Mouse (Mus musculus) lung, adult 2 months (tissue): Measurements from ENCODE around the gene Slc4a4. TPM values are rescaled to one million over a fixed set of nuclear protein-coding genes. Genes with fewer than 3 reads are reported as not detected.
"Not testable (repeated sequence)": the region's sequence is repeated elsewhere in the genome, so short reads cannot be mapped to it uniquely, and the experiment has no call there.

Experiments
- DNase-seq: peaks from one replicate; pipeline ENCODE4 v3.0.0; 2022
- H3K4me1 ChIP-seq: fragments of 200-500 bp; 2 replicates; pipeline ENCODE4 v1.6.1; 2011; ENCODE audit warnings: low read length; ENCODE audit not compliant: control insufficient read depth, insufficient read depth
- H3K4me3 ChIP-seq: fragments of 200-500 bp; replicated peaks from 2 replicates; pipeline ENCODE3; 2011; ENCODE audit warnings: low read depth, mild to moderate bottlenecking, control low read depth, low read length; ENCODE audit errors: extremely low read depth
- CTCF ChIP-seq: fragments of 200-500 bp; IDR thresholded peaks from 2 replicates; pipeline ENCODE4 v1.5.1; 2011; ENCODE audit warnings: mild to moderate bottlenecking, low read length, control low read depth; ENCODE audit not compliant: insufficient read depth
- POLR2A ChIP-seq: fragments of 200-500 bp; IDR thresholded peaks from 2 replicates; pipeline ENCODE4 v1.6.1; 2011; ENCODE audit warnings: low read depth, mild to moderate bottlenecking, control low read depth, low read length, borderline replicate concordance; ENCODE audit errors: extremely low read depth
- WGBS: fragments of 180-500 bp; shearing (Covaris S2); methylation state at CpG from one replicate; pipeline ENCODE4 v1.1.7; 2018; 5-methylcytosine and 5-hydroxymethylcytosine counted together
- polyA plus RNA-seq: library from polyadenylated mRNA; depleted of rRNA; stranded (reverse); fragments of >200 nt; gene quantifications from 2 replicates; pipeline ENCODE4 v1.2.3, GENCODE M21; 2012

The Slc4a4 gene
- polyA plus RNA-seq, 1 experiment = 4.8 TPM

DNA sequence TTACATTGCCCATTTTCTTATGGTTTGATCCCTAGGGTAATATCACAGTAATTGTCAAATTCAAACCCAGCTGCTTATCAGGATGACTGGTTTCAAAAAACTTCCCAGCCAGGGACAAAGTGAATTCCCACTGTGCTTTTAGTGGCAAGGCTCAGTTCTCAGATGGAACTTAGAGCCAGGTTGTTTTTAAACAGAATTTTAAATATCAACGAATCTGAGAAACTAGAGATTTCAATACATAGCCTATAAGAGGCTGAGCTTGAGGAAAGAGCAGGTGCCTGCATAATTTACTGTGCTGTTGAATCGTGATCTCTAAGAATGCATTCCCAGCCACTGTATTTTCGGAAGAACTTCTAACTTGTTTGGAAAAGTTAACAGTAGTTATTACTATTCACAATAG, 213.3 kb downstream of the Slc4a4 start:
- 83% methylated on average over 3 of the region's 3 CpGs for WGBS
- DNase-seq = no peak
- TF ChIP-seq CTCF = no peak
- no peak for TF ChIP-seq POLR2A
- no peak overlapping the region for H3K4me3 ChIP-seq
- no peaks in the 10 kb centered on the region for H3K4me1 ChIP-seq

DNA sequence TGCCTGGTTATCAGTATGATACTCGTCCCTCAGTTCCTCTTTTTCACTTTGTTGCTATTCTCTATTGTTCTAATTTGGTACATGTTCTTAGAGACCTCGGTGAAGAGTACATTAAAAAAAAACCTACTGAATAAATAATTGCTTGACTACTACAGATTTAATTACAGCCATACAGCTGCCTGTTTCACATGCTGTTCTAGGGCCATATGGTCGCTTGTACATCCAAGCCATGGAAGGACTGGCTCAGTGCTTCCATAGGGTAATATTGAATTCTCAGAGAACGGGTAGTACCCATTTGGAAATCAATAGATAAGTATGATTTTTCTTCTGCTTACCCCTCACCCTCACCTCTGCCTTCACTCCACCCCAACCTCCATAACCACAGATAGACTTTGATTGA, 215.9 kb downstream of the Slc4a4 start:
- no peak for TF ChIP-seq CTCF
- WGBS = 64% methylated on average over 4 of the region's 4 CpGs
- no peak overlapping the region for H3K4me3 ChIP-seq
- DNase-seq = no peak
- no peaks in the 10 kb centered on the region for H3K4me1 ChIP-seq

DNA sequence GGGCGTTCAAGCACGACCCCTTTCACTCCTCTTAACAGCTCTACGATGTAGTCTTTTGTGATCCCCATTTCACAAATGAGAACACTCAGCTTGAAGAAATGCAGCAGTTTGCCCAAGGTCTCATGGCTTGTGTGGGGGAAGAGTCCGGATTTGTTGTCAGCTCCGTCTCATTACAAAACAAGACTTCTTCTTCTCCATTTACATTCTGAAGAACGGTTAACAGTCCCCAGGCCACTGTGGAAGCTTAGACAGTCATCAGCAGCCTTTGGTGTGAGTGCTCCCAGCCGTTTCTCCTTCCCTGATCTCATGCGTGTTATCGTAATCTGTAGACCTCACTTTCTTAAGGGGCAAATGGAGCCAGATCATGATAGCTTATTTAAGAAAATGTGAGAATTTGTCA, 218.7 kb downstream of the Slc4a4 start:
- no peak for DNase-seq

GRCm38 (mm10) chr5:89106217-89106616, 219.6 kb downstream of the Slc4a4 start:
- DNase-seq = no peak
- Histone ChIP-seq H3K4me3 (no peak overlapping the region), H3K4me1 (no peaks in the 10 kb centered on the region)
- TF ChIP-seq CTCF (no peak), POLR2A (no peak)

More for the DNA sequence above, 218.7 kb downstream of the Slc4a4 start:
- TF ChIP-seq POLR2A (no peak), CTCF (no peak)
- 80% methylated on average over 9 of the region's 9 CpGs for WGBS
- Histone ChIP-seq H3K4me1 (no peaks in the 10 kb centered on the region), H3K4me3 (no peak overlapping the region)

DNA sequence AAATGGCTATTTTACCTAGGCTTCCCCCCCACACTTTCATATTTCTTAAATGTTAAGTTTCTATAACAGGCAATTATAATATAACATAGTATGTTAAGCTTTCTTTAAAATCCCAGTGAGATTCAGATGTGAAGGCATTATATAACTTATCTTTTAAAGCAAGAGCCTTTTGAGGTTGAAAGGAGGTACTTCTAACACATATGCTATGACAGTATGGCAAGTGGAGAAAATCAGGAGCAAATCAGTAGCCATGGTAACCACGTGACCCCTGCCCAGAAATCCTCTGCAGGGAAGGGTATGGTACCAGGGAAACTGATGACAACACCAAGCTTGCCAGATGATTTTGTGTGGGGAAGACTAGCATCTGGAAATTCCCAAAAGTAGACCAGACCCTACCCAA, 222.2 kb downstream of the Slc4a4 start:
- WGBS = 80% methylated on average over 1 of the region's 1 CpGs
- H3K4me1 ChIP-seq = no peaks in the 10 kb centered on the region
- no peak overlapping the region for H3K4me3 ChIP-seq
- TF ChIP-seq POLR2A = no peak
- TF ChIP-seq CTCF = no peak
- DNase-seq = no peak

DNA sequence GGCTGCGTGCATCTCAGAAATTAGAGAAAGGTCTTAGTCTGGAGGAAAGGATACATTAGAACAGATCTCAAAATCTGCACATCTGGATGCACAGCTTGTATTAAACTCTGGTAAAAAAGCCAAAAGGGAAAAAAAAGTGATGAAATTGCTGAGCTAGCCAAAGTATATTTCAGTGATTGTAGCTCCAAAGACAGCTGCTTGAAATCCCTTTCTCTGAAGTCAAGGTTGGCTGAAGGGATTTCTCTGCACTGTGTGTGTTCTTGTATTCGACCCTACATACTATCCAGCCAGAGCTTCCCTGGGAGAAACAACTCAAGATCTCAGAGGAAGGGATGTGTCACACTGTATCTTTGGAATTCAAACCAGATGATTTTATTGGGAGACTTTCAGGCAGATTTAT, 223.2 kb downstream of the Slc4a4 start:
- Histone ChIP-seq H3K4me3 (no peak overlapping the region), H3K4me1 (no peaks in the 10 kb centered on the region)
- no peak for TF ChIP-seq POLR2A
- no peak for TF ChIP-seq CTCF
- DNase-seq = no peak
- WGBS = 70% methylated on average over 2 of the region's 2 CpGs

DNA sequence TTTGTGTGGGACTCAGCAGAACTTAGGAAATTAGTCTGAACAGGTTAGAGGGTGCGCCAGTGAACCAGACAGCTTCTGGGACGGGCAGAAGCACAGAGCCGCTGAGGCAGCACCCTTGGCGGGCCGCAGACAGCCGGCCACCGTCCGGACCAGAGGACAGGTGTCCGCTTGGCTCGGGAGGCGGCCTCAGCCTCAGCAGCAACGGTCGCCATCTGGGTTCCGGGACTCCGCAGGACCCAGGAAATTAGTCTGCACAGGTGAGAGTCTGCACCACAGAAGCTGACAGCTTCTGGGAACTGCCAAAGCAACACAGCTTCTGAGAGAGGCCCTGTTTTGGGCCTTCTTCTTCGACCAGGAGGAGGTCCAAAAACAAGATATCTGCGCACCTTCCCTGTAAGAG, 225.4 kb downstream of the Slc4a4 start:
- 93% methylated on average over 15 of the region's 17 CpGs for WGBS
- DNase-seq, H3K4me3 ChIP-seq, H3K4me1 ChIP-seq: not testable (repeated sequence)

DNA sequence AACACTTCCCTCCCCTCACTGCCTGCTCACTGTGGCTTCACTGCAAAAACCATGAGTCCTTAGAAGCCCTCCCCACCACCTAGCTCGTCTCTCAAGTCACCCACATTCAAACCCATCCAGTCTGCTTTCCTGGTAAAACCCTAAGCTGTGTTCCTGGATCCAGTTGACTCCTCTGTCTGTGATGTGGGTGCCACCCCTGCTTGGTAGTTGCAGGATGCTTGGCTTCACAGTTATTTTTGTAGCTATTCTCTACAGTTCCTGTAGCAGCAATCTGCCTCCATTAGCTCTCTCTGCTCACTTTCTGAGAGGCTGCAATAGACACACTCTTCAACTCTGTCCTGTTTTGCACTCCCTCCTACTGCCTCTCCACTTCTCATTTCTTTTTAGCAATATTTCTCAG, 234.3 kb downstream of the Slc4a4 start:
- Histone ChIP-seq H3K4me1 (no peaks in the 10 kb centered on the region), H3K4me3 (no peak overlapping the region)
- no peak for TF ChIP-seq POLR2A
- TF ChIP-seq CTCF = no peak
- no peak for DNase-seq
- WGBS = 62% methylated on average over 1 of the region's 1 CpGs

- DNase-seq = no peak
- Histone ChIP-seq H3K4me3 (no peak overlapping the region), H3K4me1 (no peaks in the 10 kb centered on the region)
- 62% methylated on average over 9 of the region's 9 CpGs for WGBS
- TF ChIP-seq CTCF (no peak), POLR2A (no peak)
Observed at GRCm38 (mm10) chr5:89123270-89123903, 236.8 kb downstream of the Slc4a4 start.

DNA sequence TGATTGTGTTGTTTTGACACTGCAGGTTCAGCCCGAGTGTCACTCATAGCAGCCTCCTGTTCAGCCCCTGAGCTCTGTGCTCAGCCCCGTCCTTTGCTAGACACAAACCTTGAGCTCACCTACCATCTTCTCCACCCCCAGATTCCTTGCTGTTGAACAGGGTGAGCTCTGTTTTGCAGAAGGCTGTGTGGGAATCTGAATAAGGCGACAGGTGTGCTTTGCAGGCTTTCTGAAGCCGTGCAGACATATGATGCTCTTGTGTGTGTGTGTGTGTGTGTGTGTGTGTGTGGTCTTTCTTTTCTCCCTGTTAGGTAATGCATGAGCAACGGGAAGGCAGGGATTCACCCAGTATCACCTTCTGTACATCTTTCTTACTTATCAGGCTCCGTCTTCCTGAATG, 241.6 kb downstream of the Slc4a4 start:
- H3K4me1 ChIP-seq = no peaks in the 10 kb centered on the region
- TF ChIP-seq CTCF (no peak), POLR2A (no peak)
- no peak overlapping the region for H3K4me3 ChIP-seq
- DNase-seq = no peak
- 88% methylated on average over 6 of the region's 6 CpGs for WGBS

DNA sequence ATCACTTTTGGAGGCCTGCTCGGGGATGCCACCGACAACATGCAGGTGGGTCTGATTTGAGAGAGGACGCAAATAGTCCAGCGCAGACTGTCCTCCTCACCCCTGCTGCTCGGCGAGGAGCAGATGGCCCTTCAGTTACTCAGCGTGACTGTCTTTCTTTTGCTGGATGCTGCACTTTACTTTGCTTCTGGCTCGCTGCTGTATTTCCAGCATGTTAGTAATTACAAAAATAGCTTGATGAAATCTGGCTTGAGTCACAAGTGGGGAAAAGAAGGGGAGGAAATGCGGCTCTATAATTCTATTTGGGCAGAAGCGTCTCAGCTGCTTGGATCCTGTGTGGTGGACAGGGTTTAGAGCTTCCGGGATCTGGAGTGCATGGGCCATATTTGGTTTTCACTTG, 249.2 kb downstream of the Slc4a4 start:
- Histone ChIP-seq H3K4me3 (no peak overlapping the region), H3K4me1 (no peaks in the 10 kb centered on the region)
- no peak for TF ChIP-seq CTCF
- no peak for TF ChIP-seq POLR2A
- WGBS = 89% methylated on average over 11 of the region's 11 CpGs
- DNase-seq = no peak
